8 mouse cellular contexts compared by ENCODE assay signal in genomic region chr16:17619198-17620105, GRCm38 (mm10). TPM values are rescaled to one million over a fixed set of nuclear protein-coding genes. Genes with fewer than 3 reads are reported as not detected.
DNase-seq lines count a peak whose midpoint lies in the region; ATAC-seq and TF ChIP-seq lines count a peak whose summit lies in the region.

Smpd4 (plus strand) TSS chr16:17619354.

- peak within 1 kb of the TSS; percentile 4 for H3K27ac ChIP-seq in ES-E14 (ENCODE audit: insufficient read depth, low read depth, low read length, poor library complexity, severe bottlenecking)
- H3K27ac ChIP-seq in forebrain, embryonic 14.5 days (ENCODE audit: low read depth, low read length), result peak within 1 kb of the TSS; percentile 71; the same call in 1 of the 2 replicates
- H3K27ac ChIP-seq in liver, embryonic 16.5 days (ENCODE audit: low read length), result peak within 1 kb of the TSS; percentile 51
- no peak within 1 kb of the TSS for H3K27ac ChIP-seq in neural tube, embryonic 12.5 days
- peak within 1 kb of the TSS; percentile 56; the same call in 1 of the 2 replicates for H3K27ac ChIP-seq in stomach, postnatal 0 days (replicated peaks)

- TF ChIP-seq CTCF in stomach, postnatal 0 days (IDR thresholded peaks at IDR 0.05; ENCODE audit: low read depth), result no peak

- no peaks in the 10 kb centered on the region for H3K9me3 ChIP-seq in ES-E14 (ENCODE audit: control insufficient read depth, insufficient read depth, low read depth, low read length)
- H3K9me3 ChIP-seq in forebrain, embryonic 14.5 days (replicated peaks; ENCODE audit: control insufficient read depth, low read length), result no peaks in the 10 kb centered on the region
- no peaks in the 10 kb centered on the region for H3K9me3 ChIP-seq in liver, embryonic 16.5 days (replicated peaks; ENCODE audit: control insufficient read depth, low read length)
- H3K9me3 ChIP-seq in neural tube, embryonic 12.5 days, result no peaks in the 10 kb centered on the region
- no peaks in the 10 kb centered on the region for H3K9me3 ChIP-seq in stomach, postnatal 0 days (ENCODE audit: control insufficient read depth, low read length)

- peaks cover 0 to 9% of the 10 kb centered on the region in 2 experiments; a peak in 2 of 4 replicates for H3K4me1 ChIP-seq in ES-E14 (ENCODE audit: control insufficient read depth in 2 of 2, insufficient read depth in 2 of 2, low read length in 2 of 2, poor library complexity in 1 of 2)
- H3K4me1 ChIP-seq in forebrain, embryonic 14.5 days (ENCODE audit: control insufficient read depth, insufficient read depth, low read length), result peaks cover 6% of the 10 kb centered on the region; the same call in 1 of the 2 replicates
- peaks cover 20% of the 10 kb centered on the region for H3K4me1 ChIP-seq in liver, embryonic 16.5 days (ENCODE audit: control insufficient read depth, low read depth, low read length)
- H3K4me1 ChIP-seq in neural tube, embryonic 12.5 days, result peaks cover 10% of the 10 kb centered on the region
- no peaks in the 10 kb centered on the region for H3K4me1 ChIP-seq in stomach, postnatal 0 days (replicated peaks; ENCODE audit: control insufficient read depth, insufficient read depth)

- H3K9ac ChIP-seq in ES-E14 (ENCODE audit: insufficient read depth, low read depth, low read length, poor library complexity, severe bottlenecking), result peak within 1 kb of the TSS; percentile 95
- peak within 1 kb of the TSS; percentile 88 for H3K9ac ChIP-seq in forebrain, embryonic 14.5 days (ENCODE audit: low read length)
- peak within 1 kb of the TSS; percentile 87 for H3K9ac ChIP-seq in liver, embryonic 16.5 days (ENCODE audit: low read depth, low read length)
- peak within 1 kb of the TSS; percentile 80 for H3K9ac ChIP-seq in neural tube, embryonic 12.5 days
- peak within 1 kb of the TSS; percentile 91 for H3K9ac ChIP-seq in stomach, postnatal 0 days (ENCODE audit: low read length)

- H3K36me3 ChIP-seq in ES-E14 (ENCODE audit: control insufficient read depth, insufficient read depth, low read length, poor library complexity, severe bottlenecking), result peaks cover 5% of the 10 kb centered on the region; the same call in 1 of the 2 replicates
- peaks cover 26% of the 10 kb centered on the region for H3K36me3 ChIP-seq in forebrain, embryonic 14.5 days (ENCODE audit: control insufficient read depth, insufficient read depth, low read length)
- peaks cover 6% of the 10 kb centered on the region for H3K36me3 ChIP-seq in liver, embryonic 16.5 days (ENCODE audit: control insufficient read depth, insufficient read depth)
- peaks cover 20% of the 10 kb centered on the region for H3K36me3 ChIP-seq in neural tube, embryonic 12.5 days
- no peaks in the 10 kb centered on the region for H3K36me3 ChIP-seq in stomach, postnatal 0 days (ENCODE audit: control insufficient read depth, insufficient read depth, low read length)

- H3K27me3 ChIP-seq in forebrain, embryonic 14.5 days (replicated peaks; ENCODE audit: control insufficient read depth, insufficient read depth, low read length), result no peaks in the 10 kb centered on the region
- no peaks in the 10 kb centered on the region for H3K27me3 ChIP-seq in liver, embryonic 16.5 days (ENCODE audit: control insufficient read depth, insufficient read depth, low read depth, low read length)
- H3K27me3 ChIP-seq in neural tube, embryonic 12.5 days (replicated peaks), result no peaks in the 10 kb centered on the region
- no peaks in the 10 kb centered on the region for H3K27me3 ChIP-seq in stomach, postnatal 0 days (ENCODE audit: control insufficient read depth, insufficient read depth, low read length)

- intact Hi-C loops in heart, postnatal 10 days (cut with DNase I), result loop anchor here (10.0 kb wide), 1 partner anchor 145 kb away; no protein-coding TSS in a partner anchor

- peak; percentile 89 for ATAC-seq in forebrain, embryonic 14.5 days
- ATAC-seq in liver, embryonic 16.5 days (ENCODE audit: low read depth), result peak; percentile 87
- peak; percentile 89 for ATAC-seq in neural tube, embryonic 12.5 days (ENCODE audit: low FRiP score, low read depth)
- ATAC-seq in stomach, postnatal 0 days (ENCODE audit: low FRiP score, low TSS enrichment), result peak; percentile 82

- peak within 1 kb of the TSS; percentile 74 for H3K4me2 ChIP-seq in forebrain, embryonic 14.5 days (ENCODE audit: low read length)
- peak within 1 kb of the TSS; percentile 79 for H3K4me2 ChIP-seq in liver, embryonic 16.5 days (ENCODE audit: low read depth, low read length)
- H3K4me2 ChIP-seq in neural tube, embryonic 12.5 days (replicated peaks), result peak within 1 kb of the TSS; percentile 83
- peak within 1 kb of the TSS; percentile 91 for H3K4me2 ChIP-seq in stomach, postnatal 0 days (replicated peaks; ENCODE audit: low read depth)

- peak; percentile 86 for DNase-seq in ES-E14 (ENCODE audit: low read depth, low spot score)
- peak; percentile 84 for DNase-seq in cerebellum, adult 11 months
- DNase-seq in forebrain, embryonic 14.5 days (ENCODE audit: low spot score), result peak; percentile 90
- peak; percentile 92 to 96 for DNase-seq in heart, postnatal 10 days
- DNase-seq in kidney, postnatal 4 days, result peak; percentile 97 to 98
- DNase-seq in stomach, postnatal 0 days (ENCODE audit: low spot score), result peak; percentile 90

- TF ChIP-seq EP300 in stomach, postnatal 0 days (optimal IDR thresholded peaks at IDR 0.05), result no peak

- in situ Hi-C loops in ES-E14 (cut with MboI; ENCODE audit: low sequenced_read_pairs in 2 of 2, unreplicated experiment in 2 of 2), result no loop called here

- WGBS in forebrain, embryonic 14.5 days, result 2% methylated on average over 60 of the region's 60 CpGs
- 2% methylated on average over 60 of the region's 60 CpGs for WGBS in liver, embryonic 16.5 days (ENCODE audit: insufficient replicate concordance)
- WGBS in neural tube, embryonic 12.5 days, result 3% methylated on average over 60 of the region's 60 CpGs
- WGBS in stomach, postnatal 0 days, result 2% methylated on average over 60 of the region's 60 CpGs

- H3K4me3 ChIP-seq in ES-E14 (ENCODE audit: insufficient read depth in 1 of 2, low read depth in 1 of 2, low read length in 2 of 2, poor library complexity in 1 of 2, severe bottlenecking in 1 of 2), result peak within 1 kb of the TSS; percentile 89 to 97
- H3K4me3 ChIP-seq in forebrain, embryonic 14.5 days (ENCODE audit: low read depth, low read length), result peak within 1 kb of the TSS; percentile 93
- peak within 1 kb of the TSS; percentile 91 for H3K4me3 ChIP-seq in liver, embryonic 16.5 days (ENCODE audit: low read depth, low read length)
- H3K4me3 ChIP-seq in neural tube, embryonic 12.5 days, result peak within 1 kb of the TSS; percentile 90
- H3K4me3 ChIP-seq in stomach, postnatal 0 days (ENCODE audit: low read depth, low read length), result peak within 1 kb of the TSS; percentile 98

TF ChIP-seq in ES-E14, 5 proteins besides CTCF, POLR2A, EP300 and RAD21:
- TF ChIP-seq ZNF384 (IDR thresholded peaks at IDR 0.05; ENCODE audit: low read depth, low read length) (no peak), HCFC1 (IDR thresholded peaks at IDR 0.05; ENCODE audit: borderline replicate concordance, insufficient read depth, low read length) (peak; percentile 75; the same call in 1 of the 2 replicates), MAFK (IDR thresholded peaks at IDR 0.05; ENCODE audit: insufficient read depth, low read depth, low read length) (no peak)

RNA-seq across cellular contexts. Expression of gene Smpd4, which starts in this region (rescaled TPM):
- total RNA-seq in ES-E14 (2012; rRNA removed), result 123 and 130 TPM in 2 replicates
- polyA plus RNA-seq in forebrain, embryonic 14.5 days (2014; fragmentation: Nextera tagmentation; extraction: Ambion mirVana), result 34.3 and 35.7 TPM in 2 replicates
- 10 to 100 TPM; 29.8 to 31.9 TPM for total RNA-seq in heart, postnatal 10 days (2021)
- 13.6 and 15.1 TPM in 2 replicates for polyA plus RNA-seq in liver, embryonic 16.5 days (2015; fragmentation: Nextera tagmentation; extraction: Ambion mirVana)
- 30.5 and 31.8 TPM in 2 replicates for polyA plus RNA-seq in neural tube, embryonic 12.5 days (2016; fragmentation: Nextera tagmentation; extraction: Ambion mirVana)
- polyA plus RNA-seq in stomach, postnatal 0 days (2015; fragmentation: Nextera tagmentation; extraction: Ambion mirVana), result 7.7 and 9.7 TPM in 2 replicates
